Mouse (Mus musculus) ES-Bruce4 (cell line): ENCODE results near the gene Pmvk.

Experiments used
- CTCF ChIP-seq: IDR thresholded peaks from one replicate; pipeline ENCODE4 v1.8.1; 2011; ENCODE audit warnings: low read depth, low read length
- EP300 ChIP-seq: IDR thresholded peaks from 2 replicates; pipeline ENCODE4 v1.6.1; 2011; ENCODE audit warnings: low read depth, low read length; ENCODE audit not compliant: insufficient read depth
- POLR2A ChIP-seq: IDR thresholded peaks from one replicate; pipeline ENCODE4 v1.8.1; 2011; ENCODE audit warnings: low read length; ENCODE audit not compliant: insufficient read depth

DNA sequence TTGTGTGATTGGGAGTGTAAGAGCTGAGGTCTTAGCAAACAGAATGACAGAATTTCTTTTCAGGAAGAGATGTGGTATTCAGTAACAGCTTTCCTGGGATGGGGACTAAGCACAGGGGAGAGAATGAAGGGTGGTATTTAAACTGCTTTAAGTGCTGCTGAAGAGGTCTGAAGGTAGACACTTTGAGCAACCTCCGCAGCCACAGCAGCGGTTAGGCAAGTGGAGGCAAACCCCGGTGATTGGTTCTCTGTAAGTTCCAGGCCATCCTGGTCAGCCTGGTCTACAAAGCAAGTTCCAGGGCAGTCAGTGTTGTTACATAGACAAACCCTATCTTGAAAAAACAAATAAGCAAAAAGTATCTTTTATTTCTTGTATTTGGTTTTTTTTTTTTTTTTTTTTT, 34.4 kb upstream of the Pmvk start:
- no peak for TF ChIP-seq CTCF
- no peak for TF ChIP-seq POLR2A
- TF ChIP-seq EP300: no peak
